Mouse (Mus musculus) embryo, embryonic 11 days (tissue): ENCODE measurements around the gene Nt5c3.
A peak's percentile ranks its signal among the peaks of the same experiment; 100 is the strongest.
"Not testable (repeated sequence)": the region's sequence is repeated elsewhere in the genome, so short reads cannot be mapped to it uniquely, and the experiment has no call there.

ENCODE experiments used
- DNase-seq: peaks from one replicate; pipeline ENCODE4 v3.0.0-alpha.2; 2015

Nt5c3 gene

DNA sequence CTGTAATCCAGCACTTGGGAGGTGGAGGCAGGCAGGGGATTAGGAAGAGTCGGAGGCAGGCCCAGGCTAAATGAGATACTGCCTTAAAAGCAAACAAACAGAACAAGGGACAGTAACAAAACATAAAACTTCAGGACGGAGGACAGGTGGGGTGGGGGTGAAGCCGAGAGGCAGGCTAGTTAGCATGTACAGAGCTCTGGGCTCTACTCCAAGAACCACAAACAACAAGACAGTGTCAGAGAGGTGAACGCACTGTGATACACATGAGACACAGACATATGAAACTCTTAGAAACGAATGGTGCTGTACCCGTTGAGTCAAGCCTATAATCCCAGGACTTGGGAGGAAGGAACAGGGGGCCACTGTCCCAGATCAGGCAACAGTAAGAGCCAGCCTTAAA lies 19.9 kb downstream of the Nt5c3 start:
- DNase-seq: no peak

DNA sequence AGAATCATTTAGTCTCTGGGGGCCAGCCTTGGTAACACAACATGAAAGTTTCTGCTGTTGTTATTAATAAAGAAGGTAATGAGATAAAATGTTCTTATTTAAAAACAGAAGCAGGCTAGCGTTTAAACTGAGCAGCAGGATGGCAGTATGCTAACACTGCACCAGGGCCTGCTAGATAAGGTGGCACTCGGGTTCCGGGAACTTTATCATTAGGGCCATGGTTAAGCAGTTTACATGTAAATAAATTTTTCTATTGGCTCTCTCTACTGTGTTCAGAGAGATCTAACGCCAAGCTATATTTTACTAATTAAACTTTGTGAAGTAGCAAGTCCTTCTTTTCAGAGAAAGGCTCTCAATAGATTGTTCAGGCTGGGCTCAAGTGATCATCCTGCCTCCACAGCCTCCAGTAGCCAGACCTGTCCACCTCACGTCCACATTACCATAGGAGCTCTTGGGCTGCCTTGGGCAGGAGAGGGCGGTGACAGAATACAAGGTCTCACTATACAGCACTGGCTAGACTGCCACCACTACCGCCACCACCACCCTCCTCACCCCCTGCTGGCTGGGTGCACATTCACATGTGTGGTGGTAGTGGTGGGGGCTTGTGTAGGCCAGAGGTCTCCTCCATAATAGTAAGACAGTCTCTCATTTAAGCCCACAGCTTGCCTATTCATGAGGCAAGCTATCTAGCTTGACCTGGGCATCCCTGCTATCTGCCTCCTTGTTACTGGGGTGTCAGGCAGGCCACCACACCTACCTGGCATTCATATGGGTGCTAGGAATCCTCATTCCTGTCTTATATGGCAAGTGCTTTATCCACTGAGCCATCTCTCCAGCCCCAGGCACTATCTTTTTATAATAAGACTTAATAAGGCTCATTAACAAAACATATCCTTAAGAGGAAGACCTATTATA lies 20.9 kb downstream of the Nt5c3 start:
- DNase-seq: no peak

DNA sequence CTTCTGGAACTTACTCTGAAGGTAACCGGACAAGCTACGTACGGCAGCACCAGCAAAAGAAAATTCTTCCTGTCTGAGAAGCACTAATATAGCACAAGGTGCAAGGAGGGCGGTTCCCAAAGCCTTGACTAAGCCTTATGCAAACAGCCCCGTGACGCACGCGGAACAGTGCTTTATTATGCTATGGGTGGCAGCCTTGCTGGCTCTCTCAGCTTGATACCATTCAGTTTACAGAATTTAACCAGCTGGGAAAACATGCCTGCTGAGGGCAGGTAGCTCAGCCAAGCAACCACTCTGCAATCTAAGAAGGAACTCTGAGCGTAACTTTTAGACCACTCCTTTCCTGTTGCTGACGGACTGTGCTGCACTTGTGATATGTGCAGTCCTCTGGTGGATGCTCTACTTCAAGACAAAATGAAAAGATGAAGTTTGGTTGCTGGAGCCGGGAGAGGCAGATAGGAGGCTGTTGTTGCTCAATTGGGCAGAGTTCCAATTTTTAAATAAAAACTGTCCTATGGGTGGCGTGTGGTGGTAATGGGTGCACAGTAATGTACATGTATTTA lies 21.8 kb downstream of the Nt5c3 start:
- DNase-seq: peak; percentile 34

DNA sequence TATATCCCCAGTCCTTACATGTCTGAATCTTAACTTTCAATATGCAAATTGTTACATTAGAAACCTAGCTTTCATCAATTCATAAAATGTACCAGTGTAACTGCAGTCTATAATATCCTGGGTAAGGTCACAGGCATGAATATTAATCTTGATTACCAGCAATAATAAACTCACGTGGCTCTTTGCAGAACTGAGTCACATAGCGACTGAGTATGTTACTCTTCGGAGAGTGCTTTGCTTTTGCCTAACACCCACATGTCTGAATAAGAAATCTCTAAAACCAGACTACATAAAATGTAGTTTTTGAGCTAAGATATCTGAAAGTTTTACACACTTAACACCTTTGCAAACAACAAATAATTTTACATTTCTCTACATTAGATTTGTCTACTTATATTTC lies 22.4 kb downstream of the Nt5c3 start:
- DNase-seq: no peak

DNA sequence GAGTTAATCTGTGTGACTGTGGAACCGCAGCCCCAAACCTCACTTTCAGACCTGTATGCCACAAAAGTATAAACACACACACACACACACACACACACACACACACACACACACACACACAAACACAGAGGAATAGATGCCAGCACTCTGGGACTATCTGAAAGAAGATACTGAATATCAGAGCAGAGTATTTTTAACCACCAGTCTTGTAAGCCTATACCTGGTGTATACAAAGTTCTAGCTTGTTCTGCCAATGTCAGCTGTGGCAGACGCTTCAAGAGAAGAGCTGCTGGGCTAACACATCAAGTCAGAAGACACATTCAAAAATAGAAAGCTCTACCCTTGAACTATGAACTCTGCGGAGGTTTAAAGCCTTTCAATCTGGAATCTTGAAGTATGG lies 24.1 kb downstream of the Nt5c3 start:
- DNase-seq: no peak

DNA sequence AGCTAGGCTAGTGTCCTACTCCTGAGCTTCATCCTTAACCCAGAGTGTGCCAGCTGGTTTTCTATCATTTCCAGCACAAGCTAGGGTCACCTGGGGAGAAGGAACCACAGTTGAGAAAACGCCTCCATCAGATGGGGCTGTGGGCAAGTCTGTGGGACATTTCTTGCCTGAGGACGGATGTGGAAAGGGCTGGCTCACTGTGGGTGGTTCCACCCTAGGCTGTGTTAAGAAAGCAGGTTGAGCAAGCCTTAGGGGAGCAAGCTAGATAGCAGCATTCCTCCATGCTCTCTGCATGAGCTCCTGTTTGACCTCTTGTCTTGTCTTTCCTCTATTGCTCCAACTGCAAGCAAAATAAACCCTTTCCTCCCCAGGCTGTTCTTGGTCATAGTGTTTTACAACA lies 33.0 kb downstream of the Nt5c3 start:
- no peak for DNase-seq

DNA sequence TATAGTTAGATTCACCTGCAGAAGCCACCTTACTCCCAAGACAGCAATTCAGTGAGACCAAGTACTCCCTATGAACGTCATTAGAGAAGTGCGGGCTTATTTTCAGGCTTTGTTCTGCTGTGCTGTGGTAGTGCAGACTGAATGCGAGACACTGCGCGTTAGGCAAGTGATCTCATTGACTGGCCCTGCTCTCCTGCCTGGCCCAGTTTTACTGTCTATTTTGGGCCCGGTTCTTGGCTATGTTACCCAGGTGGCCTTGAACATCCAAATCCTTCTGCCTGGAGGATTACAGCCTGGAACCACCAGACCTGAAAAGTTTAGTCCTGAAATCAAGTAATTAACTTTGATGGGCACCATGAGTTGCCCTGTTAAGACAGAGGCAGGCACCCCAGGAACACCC lies 35.2 kb downstream of the Nt5c3 start:
- no peak for DNase-seq

DNA sequence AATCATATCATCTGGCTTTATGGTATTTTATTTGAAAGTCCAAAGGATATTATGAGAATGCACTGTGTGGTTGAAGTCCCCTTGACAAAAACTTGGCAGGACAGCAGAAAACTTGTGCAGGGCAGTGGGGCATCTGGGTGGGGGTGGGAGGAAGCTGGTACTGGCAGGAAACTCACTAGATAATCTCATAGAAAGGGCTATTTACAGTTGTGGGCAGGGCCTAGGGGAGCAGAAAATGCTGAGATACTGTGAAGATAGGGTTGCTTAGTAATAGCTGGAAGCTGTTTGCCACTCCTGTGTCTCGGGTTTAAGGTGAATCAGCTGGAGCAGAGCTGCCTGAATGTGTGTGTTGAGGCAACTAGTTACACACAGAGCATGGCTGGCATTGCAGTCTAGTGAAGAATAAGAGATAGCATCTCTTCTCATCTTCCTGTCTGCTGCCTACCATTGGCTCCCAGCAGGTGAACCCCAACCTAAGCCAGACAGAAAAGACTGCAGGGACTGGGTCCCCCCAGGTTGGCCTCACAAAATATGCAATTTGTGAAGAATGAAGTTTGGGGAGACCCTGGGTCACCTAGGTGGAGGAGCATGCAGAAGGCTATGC lies 44.3 kb downstream of the Nt5c3 start:
- no peak for DNase-seq

DNA sequence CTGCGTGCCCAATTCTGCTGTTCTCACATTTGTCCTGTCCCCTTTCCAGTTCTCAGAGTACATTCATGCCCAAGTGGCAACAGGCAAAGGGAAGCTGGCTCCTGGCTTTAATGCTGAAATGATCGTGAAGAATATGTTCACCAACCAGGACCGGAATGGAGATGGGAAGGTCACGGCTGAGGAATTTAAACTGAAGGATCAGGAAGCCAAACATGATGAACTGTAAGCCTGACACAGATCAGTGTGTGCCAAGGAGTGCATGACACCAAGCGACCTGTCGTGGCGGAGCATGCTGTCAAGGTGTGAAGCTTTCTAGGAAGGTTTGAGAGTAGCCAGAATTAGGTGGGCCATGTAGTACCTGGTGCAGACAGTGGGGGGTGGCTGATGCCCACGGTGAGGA lies 45.7 kb downstream of the Nt5c3 start:
- no peak for DNase-seq

DNA sequence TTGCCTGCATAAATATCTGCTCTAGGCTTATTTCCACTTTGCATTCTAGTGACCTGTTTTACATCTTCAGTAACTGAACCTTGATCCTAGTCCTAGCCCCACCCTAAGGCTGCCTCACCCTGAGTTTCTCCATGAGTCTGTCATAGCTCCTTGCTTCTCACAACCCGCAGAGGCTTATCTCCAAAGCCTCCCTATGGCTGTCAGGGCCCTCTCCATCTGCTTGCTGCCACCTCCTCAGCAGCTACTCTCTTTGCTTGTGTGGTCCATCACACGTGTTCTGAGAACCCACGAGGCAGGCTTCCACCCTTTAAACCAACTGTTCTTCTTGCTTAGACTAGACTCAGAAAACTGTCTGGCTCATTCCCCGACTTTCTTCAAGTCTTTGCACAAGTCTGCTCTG lies 46.9 kb downstream of the Nt5c3 start:
- DNase-seq: no peak

DNA sequence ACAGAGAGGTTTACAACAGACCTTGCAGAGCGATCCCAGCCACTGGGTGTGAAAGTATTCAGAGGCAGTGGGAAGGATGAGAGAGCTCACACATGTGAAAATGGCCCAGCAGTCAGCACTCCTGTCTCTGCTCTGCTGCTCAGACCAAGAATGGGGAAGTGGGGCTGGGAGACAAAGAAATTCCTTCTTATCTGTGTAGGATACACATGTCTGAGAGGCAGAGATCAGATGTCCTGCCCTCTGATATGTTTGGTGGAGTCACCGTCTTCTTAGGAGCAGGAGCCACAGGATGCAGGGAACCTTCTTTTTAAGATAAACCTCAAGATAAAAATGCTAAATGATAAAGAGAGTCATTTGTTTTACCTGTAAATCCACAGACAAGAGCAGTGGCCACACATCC lies 53.7 kb downstream of the Nt5c3 start:
- no peak for DNase-seq

DNA sequence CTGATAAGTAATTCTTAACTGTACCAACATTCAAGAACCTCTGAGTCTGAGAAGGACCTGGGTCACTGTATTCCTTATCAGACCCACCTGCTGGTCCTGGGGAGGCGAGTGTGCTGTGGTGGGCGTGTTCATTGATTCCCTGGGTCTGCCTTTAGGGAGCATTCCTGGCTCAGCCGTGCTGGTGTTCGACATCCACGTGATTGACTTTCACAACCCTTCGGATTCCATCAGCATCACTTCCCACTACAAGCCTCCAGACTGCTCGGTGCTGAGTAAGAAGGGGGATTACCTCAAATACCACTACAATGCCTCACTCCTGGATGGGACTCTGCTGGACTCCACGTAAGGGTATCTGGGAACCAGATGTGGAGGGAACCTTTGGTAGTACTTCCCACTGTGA lies 55.2 kb downstream of the Nt5c3 start:
- no peak for DNase-seq

DNA sequence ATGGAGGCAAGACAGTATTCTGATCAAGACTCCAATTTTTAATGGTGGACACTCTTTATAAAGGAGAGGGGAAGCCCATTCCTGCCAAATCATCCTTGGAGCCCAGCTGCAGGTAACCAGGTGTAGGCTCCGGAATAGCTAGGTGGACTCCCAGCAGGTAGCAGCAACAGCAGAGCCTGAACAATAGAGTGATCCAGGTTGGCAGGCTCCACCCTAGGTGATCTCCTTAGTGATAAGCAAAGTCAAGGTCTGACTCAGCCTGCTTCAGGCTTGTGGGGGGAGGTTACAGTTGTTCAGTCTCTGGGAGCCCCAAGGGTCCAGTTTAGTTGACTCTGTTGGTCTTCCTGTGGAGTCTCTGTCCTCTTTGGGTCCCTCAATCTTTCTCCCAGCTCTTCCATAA lies 56.8 kb downstream of the Nt5c3 start:
- DNase-seq: not testable (repeated sequence)

DNA sequence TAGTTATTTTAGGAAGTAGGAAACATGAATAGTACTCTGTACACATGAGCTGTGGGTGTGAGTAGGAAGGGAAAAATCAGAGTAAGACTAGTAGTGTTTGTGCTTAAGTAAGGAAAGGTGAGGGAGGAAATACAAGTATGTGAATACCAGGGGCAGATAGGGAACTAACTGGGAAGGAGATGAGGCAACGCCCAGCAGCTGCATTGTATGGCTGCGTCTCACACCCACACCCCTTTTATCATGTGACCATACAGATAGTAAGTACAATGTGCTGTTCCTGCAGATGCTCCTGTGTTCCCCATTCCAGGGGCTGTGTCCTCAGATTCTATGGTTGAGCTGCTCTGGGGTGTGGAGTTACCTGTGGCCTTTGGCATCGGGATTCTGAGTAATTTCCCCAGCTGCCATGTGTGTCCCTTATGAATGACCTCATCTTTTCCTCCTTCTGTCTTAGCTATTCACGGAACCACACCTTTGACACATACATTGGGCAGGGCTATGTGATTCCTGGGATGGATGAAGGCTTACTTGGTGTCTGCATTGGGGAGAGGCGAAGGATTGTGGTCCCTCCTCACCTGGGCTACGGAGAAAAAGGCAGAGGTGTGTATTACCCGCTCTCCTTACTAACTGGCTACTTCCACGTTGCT lies 63.4 kb downstream of the Nt5c3 start:
- DNase-seq: no peak

DNA sequence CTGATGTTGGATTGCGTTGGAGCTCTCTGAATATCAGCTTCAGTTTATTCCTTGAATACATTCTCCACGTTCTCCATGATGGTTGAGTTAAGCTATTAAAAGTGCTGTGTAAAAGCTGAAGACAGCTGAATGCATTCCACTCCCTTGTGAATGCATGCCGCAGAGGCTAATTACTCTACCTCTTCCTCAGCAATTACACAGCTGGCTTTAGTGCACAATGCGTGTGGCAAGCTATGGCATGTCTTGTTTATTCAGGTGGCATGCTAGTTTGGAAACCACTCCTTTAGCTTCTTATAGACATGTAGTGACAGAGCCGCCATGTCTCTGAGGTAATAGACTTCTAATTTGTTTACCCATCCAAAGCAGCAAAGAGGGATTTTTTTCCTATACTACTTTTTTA lies 67.0 kb downstream of the Nt5c3 start:
- DNase-seq: peak; percentile 20

DNA sequence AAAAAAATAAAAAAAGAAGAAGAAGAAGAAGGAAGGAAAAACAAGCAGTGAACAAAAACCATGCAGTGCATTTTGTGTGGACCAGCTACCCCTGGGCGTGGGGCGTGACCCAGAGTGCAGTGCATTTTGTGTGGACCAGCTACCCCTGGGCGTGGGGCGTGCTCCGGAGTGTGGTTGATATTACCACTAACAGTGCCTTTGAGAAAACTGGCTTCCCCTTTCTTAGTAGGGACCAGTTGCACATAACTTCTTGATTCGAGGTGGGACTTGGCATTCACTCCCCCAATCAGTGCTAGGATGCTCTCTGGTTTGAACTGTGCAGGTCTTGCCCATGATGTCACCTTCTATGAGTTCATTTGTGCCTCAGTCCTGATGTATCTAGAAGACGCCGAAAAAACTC lies 68.9 kb downstream of the Nt5c3 start:
- no peak for DNase-seq

DNA sequence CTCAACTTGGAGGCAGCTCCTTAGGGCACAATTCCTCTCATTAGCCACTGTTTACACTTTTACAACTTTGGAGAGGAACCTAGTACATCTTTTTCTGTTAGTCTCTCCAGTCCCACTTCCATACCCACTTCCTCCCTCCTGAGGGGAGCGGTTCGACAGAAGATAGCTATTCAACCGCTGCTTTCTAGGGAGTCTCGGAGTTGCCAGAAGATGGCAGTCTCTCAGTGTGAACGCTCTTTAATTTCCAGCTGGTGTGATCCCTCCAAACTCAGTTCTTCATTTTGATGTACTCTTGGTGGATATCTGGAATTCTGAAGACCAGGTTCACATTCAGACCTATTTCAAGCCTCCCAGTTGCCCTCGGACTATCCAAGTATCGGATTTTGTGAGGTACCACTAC lies 73.4 kb downstream of the Nt5c3 start:
- DNase-seq: peak; percentile 13

DNA sequence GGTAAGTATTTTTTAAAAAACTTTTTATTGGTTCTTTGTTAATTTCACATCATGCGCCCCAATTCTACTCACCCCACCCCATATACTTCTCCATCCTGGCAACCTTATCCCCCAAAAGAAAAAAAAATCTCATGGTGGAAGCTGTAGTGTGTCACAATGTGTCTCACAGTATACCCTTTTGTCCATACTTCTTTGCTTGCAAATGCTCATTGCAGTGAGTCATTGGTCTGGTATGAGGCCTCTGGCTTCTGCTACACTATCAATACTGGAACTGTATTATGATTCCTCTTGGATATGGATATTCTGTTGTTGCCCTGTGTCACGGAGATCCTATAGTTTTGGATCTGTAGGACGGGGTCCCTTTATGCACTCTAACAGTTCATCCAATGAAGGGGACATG lies 74.8 kb downstream of the Nt5c3 start:
- DNase-seq: no peak

DNA sequence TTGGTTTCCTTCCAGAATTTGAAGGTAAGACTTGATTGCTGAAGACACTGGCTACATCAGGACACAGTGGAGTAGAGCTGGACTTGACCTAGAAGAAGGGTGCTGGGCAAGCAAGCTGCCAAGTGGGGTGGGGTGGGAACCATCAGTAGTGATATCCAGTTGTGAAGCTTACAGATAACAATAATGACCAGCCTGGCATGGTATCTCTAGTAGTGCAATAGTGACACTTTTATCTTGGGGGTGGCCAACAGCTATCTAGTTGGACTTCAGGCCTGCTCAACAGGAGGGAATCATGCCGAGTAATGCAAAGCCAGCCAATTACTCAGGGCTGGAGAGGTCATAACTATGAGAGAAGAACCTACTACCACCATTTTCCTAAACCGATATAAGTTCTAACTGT lies 79.4 kb downstream of the Nt5c3 start:
- DNase-seq: no peak

DNA sequence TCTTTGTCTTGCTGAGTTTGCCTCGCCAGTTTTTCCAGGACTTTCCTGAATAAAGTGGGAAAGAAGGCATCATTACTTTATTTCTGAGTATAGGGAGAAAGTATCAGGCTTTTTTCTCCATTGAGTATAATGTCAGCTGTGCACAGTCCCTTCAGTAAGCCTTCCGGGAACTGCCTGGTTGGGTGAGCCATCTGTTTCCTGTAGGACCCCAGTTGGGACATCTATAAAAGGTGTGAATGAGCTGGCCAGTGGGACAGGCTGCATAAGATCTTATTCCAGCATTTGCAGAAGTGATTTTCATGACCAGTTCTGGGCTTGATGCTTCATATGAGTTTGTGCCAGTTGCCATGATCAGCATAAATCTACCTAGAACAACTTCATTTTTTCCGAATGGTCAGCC lies 80.5 kb downstream of the Nt5c3 start:
- DNase-seq: no peak

DNA sequence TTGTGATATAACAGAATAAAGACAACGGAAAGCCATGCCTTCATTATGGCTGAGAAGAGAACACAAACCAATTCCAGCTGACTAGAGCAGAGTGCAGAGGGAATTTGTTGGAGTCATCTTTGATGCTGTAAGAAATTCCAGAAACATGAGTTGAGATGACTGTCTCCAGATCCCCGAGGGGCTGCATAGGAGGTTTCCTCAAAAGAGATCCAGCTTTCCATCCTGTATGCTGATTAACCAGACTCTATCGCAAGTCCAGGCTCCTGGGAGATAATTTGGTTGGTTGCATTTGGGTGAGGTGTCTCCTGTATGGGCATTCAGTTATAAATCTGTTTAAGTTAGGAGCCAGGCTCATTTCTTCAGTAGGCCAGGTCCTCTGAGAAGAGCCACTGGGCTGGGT lies 86.1 kb downstream of the Nt5c3 start:
- DNase-seq: no peak

DNA sequence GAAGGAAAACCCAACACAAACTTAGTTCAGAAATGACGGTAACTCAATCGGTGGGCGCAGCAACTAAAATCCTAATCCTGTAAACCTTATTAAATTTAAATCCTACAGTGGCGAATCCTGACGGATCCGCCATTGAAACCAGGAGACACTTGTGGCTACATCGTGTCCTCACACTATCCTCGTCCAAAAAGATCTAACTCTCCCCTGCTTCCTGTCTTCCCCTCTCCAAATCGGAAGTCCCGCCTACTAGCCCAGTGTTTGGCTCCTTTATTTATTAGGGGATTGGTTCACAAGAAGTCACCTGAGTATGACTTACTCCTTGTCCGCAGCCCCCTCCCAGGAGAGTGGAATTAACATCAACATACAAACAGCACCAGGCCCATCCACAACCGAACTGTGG lies 86.6 kb downstream of the Nt5c3 start:
- no peak for DNase-seq

DNA sequence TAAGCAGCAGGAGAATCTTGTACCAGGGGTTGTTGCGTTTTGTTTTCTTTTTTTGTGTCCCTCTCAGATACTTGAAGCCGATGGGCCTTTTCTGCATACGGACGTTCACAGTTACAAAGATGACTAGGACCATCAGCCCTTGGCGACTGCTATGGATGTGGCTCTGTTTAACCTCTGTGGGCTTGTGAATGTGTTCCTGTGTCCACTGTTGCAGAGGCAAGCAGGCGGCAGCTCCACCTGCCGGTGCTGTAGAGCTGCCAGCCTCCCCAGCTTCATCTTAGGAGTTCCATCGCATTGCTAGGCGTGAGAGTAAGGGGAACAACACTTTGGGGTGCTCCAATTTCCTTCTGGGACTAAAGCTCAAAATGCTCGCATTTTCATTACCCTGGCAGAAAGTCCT lies 88.2 kb downstream of the Nt5c3 start:
- no peak for DNase-seq

DNA sequence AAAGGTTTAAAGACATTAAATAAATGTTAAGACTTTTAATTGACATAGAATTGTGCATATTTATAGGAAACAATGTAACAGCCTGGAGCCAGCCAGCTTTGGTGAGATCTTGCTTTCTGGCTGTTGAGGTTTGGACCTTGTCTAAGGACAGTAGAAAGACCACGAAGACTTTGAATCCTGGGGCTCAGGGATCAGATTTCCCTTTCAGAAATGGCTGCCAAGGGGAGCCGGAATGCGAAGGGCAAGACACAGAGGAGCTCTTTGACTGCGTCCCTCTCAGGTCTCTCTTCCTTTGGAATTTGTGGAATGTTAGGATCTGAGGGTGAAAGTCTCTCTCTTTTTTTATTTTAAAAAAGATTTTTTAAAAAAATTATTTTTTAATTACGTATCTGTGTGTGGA lies 89.0 kb downstream of the Nt5c3 start:
- peak; percentile 17 for DNase-seq
